Mouse (Mus musculus) forebrain, embryonic 13.5 days (tissue): Measurements from ENCODE around the gene Snx9. TPM values are rescaled to one million over a fixed set of nuclear protein-coding genes. Genes with fewer than 3 reads are reported as not detected.

ENCODE experiments used
- ATAC-seq: fragments of 200-750 bp; cut with Nextera tagmentation; 2 replicates; pipeline ENCODE4 v1.8.0; 2017
- H3K27ac ChIP-seq: fragments of 300-500 bp; sonication (generic); 2 replicates; pipeline ENCODE4 v1.5.1; 2015; ENCODE audit warnings: inconsistent platforms, mild to moderate bottlenecking, moderate library complexity
- H3K27me3 ChIP-seq: fragments of 300-500 bp; sonication (generic); 2 replicates; pipeline ENCODE4 v1.6.1; 2015; ENCODE audit warnings: mild to moderate bottlenecking, inconsistent platforms
- H3K36me3 ChIP-seq: fragments of 300-500 bp; sonication (generic); 2 replicates; pipeline ENCODE4 v1.6.1; 2015; ENCODE audit warnings: mild to moderate bottlenecking, inconsistent platforms; ENCODE audit not compliant: poor library complexity, severe bottlenecking
- H3K4me1 ChIP-seq: fragments of 300-500 bp; sonication (generic); 2 replicates; pipeline ENCODE4 v1.6.1; 2015; ENCODE audit warnings: inconsistent platforms
- H3K4me2 ChIP-seq: fragments of 300-500 bp; sonication (generic); 2 replicates; pipeline ENCODE4 v1.6.1; 2015; ENCODE audit warnings: inconsistent platforms, mild to moderate bottlenecking, moderate library complexity
- H3K4me3 ChIP-seq: fragments of 300-500 bp; sonication (generic); 2 replicates; pipeline ENCODE4 v1.5.1; 2015; ENCODE audit warnings: mild to moderate bottlenecking, inconsistent platforms
- H3K9ac ChIP-seq: fragments of 300-500 bp; sonication (generic); 2 replicates; pipeline ENCODE4 v1.6.1; 2015; ENCODE audit warnings: mild to moderate bottlenecking, inconsistent platforms
- H3K9me3 ChIP-seq: fragments of 300-500 bp; sonication (generic); replicated peaks from 2 replicates; pipeline ENCODE4 v1.6.1; 2016; ENCODE audit warnings: inconsistent platforms
- WGBS: fragments of 180-500 bp; shearing (Covaris S2); methylation state at CpG from one replicate; pipeline ENCODE4 v1.1.7; 2015; 5-methylcytosine and 5-hydroxymethylcytosine counted together
- polyA plus RNA-seq: library from polyadenylated mRNA; unstranded; fragments of >200 nt; fragmentation: Nextera tagmentation; extraction: Ambion mirVana; gene quantifications from 2 replicates; pipeline ENCODE4 v1.2.1, GENCODE M21; 2015

The Snx9 gene
- polyA plus RNA-seq, 1 experiment from 2014 or later: 5.7 TPM

GRCm38 (mm10) chr17:5943053-5943452, 101.9 kb downstream of the Snx9 start:
- 71% methylated on average over 1 of the region's 1 CpGs for WGBS
- H3K27me3 ChIP-seq: peaks cover 40% of the 10 kb centered on the region

GRCm38 (mm10) chr17:5947039-5947438, 105.9 kb downstream of the Snx9 start:
- Histone ChIP-seq H3K9me3 (no peaks in the 10 kb centered on the region), H3K27ac (no peak overlapping the region), H3K4me3 (no peak overlapping the region), H3K4me2 (no peak overlapping the region), H3K9ac (no peak overlapping the region), H3K4me1 (no peaks in the 10 kb centered on the region), H3K36me3 (no peaks in the 10 kb centered on the region), H3K27me3 (peaks cover 7% of the 10 kb centered on the region)
- 78% methylated on average over 3 of the region's 3 CpGs for WGBS
- no peak for ATAC-seq

More at GRCm38 (mm10) chr17:5943053-5943452, 101.9 kb downstream of the Snx9 start:
- ATAC-seq: no peak
- no peak overlapping the region for H3K27ac ChIP-seq
- H3K4me2 ChIP-seq: no peak overlapping the region
- no peaks in the 10 kb centered on the region for H3K9me3 ChIP-seq
- no peak overlapping the region for H3K9ac ChIP-seq
- H3K36me3 ChIP-seq: no peaks in the 10 kb centered on the region
- H3K4me1 ChIP-seq: peaks cover 9% of the 10 kb centered on the region; the same call in 1 of the 2 replicates
- no peak overlapping the region for H3K4me3 ChIP-seq

GRCm38 (mm10) chr17:5952455-5952854, 111.3 kb downstream of the Snx9 start:
- Histone ChIP-seq H3K9ac (no peak overlapping the region), H3K27ac (no peak overlapping the region), H3K4me3 (no peak overlapping the region), H3K9me3 (no peaks in the 10 kb centered on the region), H3K27me3 (no peaks in the 10 kb centered on the region), H3K36me3 (no peaks in the 10 kb centered on the region), H3K4me1 (no peaks in the 10 kb centered on the region), H3K4me2 (no peak overlapping the region)
- ATAC-seq: no peak
- WGBS: 90% methylated on average over 4 of the region's 4 CpGs

- Histone ChIP-seq H3K4me3 (no peak overlapping the region), H3K36me3 (no peaks in the 10 kb centered on the region), H3K4me2 (no peak overlapping the region), H3K4me1 (no peaks in the 10 kb centered on the region), H3K9me3 (no peaks in the 10 kb centered on the region), H3K27me3 (no peaks in the 10 kb centered on the region), H3K27ac (no peak overlapping the region), H3K9ac (no peak overlapping the region)
- WGBS: 73% methylated on average over 2 of the region's 2 CpGs
- no peak for ATAC-seq
Observed at GRCm38 (mm10) chr17:5956350-5957000, 115.3 kb downstream of the Snx9 start.

- Histone ChIP-seq H3K4me3 (no peak overlapping the region), H3K27me3 (no peaks in the 10 kb centered on the region), H3K36me3 (no peaks in the 10 kb centered on the region), H3K4me2 (no peak overlapping the region), H3K9ac (no peak overlapping the region), H3K27ac (no peak overlapping the region), H3K9me3 (no peaks in the 10 kb centered on the region), H3K4me1 (no peaks in the 10 kb centered on the region)
- no peak for ATAC-seq
- 65% methylated on average over 3 of the region's 3 CpGs for WGBS
Observed at GRCm38 (mm10) chr17:5957097-5957496, 116.0 kb downstream of the Snx9 start.

GRCm38 (mm10) chr17:5958229-5958628, 117.1 kb downstream of the Snx9 start:
- Histone ChIP-seq H3K9me3 (no peaks in the 10 kb centered on the region; the same call in 1 of the 2 replicates), H3K27me3 (no peaks in the 10 kb centered on the region), H3K36me3 (no peaks in the 10 kb centered on the region), H3K4me1 (no peaks in the 10 kb centered on the region), H3K27ac (no peak overlapping the region), H3K9ac (no peak overlapping the region), H3K4me2 (no peak overlapping the region), H3K4me3 (no peak overlapping the region)
- WGBS: 93% methylated on average over 5 of the region's 5 CpGs
- ATAC-seq: no peak

GRCm38 (mm10) chr17:5958636-5959035, 117.5 kb downstream of the Snx9 start:
- Histone ChIP-seq H3K36me3 (no peaks in the 10 kb centered on the region), H3K27me3 (no peaks in the 10 kb centered on the region), H3K27ac (no peak overlapping the region), H3K4me3 (no peak overlapping the region), H3K9me3 (no peaks in the 10 kb centered on the region; the same call in 1 of the 2 replicates), H3K9ac (no peak overlapping the region), H3K4me2 (no peak overlapping the region), H3K4me1 (no peaks in the 10 kb centered on the region)
- ATAC-seq: no peak
- 85% methylated on average over 10 of the region's 10 CpGs for WGBS

GRCm38 (mm10) chr17:5959096-5959495, 118.0 kb downstream of the Snx9 start:
- Histone ChIP-seq H3K27me3 (no peaks in the 10 kb centered on the region), H3K4me2 (no peak overlapping the region), H3K4me3 (no peak overlapping the region), H3K36me3 (no peaks in the 10 kb centered on the region), H3K9ac (no peak overlapping the region), H3K27ac (no peak overlapping the region), H3K9me3 (no peaks in the 10 kb centered on the region; the same call in 1 of the 2 replicates), H3K4me1 (no peaks in the 10 kb centered on the region)
- WGBS: 76% methylated on average over 7 of the region's 7 CpGs
- no peak for ATAC-seq

- 77% methylated on average over 9 of the region's 9 CpGs for WGBS
- Histone ChIP-seq H3K27ac (no peak overlapping the region), H3K4me2 (no peak overlapping the region), H3K27me3 (no peaks in the 10 kb centered on the region), H3K4me1 (no peaks in the 10 kb centered on the region), H3K9me3 (no peaks in the 10 kb centered on the region; the same call in 1 of the 2 replicates), H3K36me3 (no peaks in the 10 kb centered on the region), H3K4me3 (no peak overlapping the region), H3K9ac (no peak overlapping the region)
- no peak for ATAC-seq
Observed at GRCm38 (mm10) chr17:5959802-5960201, 118.7 kb downstream of the Snx9 start.

- Histone ChIP-seq H3K4me2 (no peak overlapping the region), H3K27me3 (no peaks in the 10 kb centered on the region), H3K9ac (no peak overlapping the region), H3K36me3 (no peaks in the 10 kb centered on the region), H3K4me3 (no peak overlapping the region), H3K4me1 (no peaks in the 10 kb centered on the region), H3K27ac (no peak overlapping the region), H3K9me3 (no peaks in the 10 kb centered on the region; the same call in 1 of the 2 replicates)
- 90% methylated on average over 8 of the region's 8 CpGs for WGBS
- no peak for ATAC-seq
Observed at GRCm38 (mm10) chr17:5963766-5964165, 122.6 kb downstream of the Snx9 start.

GRCm38 (mm10) chr17:5965084-5965781, 124.1 kb downstream of the Snx9 start:
- H3K27me3 ChIP-seq: no peaks in the 10 kb centered on the region
- H3K4me1 ChIP-seq: no peaks in the 10 kb centered on the region
- no peaks in the 10 kb centered on the region for H3K36me3 ChIP-seq
- H3K4me3 ChIP-seq: no peak overlapping the region
- H3K4me2 ChIP-seq: no peak overlapping the region
- H3K9me3 ChIP-seq: no peaks in the 10 kb centered on the region; the same call in 1 of the 2 replicates
- no peak for ATAC-seq
- no peak overlapping the region for H3K9ac ChIP-seq
- 77% methylated on average over 9 of the region's 9 CpGs for WGBS
- H3K27ac ChIP-seq: no peak overlapping the region

GRCm38 (mm10) chr17:5966706-5967105, 125.6 kb downstream of the Snx9 start:
- no peak overlapping the region for H3K27ac ChIP-seq
- no peak overlapping the region for H3K9ac ChIP-seq
- H3K9me3 ChIP-seq: no peaks in the 10 kb centered on the region; the same call in 1 of the 2 replicates
- no peak overlapping the region for H3K4me3 ChIP-seq
- no peaks in the 10 kb centered on the region for H3K36me3 ChIP-seq
- no peaks in the 10 kb centered on the region for H3K27me3 ChIP-seq
- ATAC-seq: no peak
- no peak overlapping the region for H3K4me2 ChIP-seq
- WGBS: 84% methylated on average over 5 of the region's 5 CpGs
- H3K4me1 ChIP-seq: no peaks in the 10 kb centered on the region
